Mouse (Mus musculus) T-helper 17 cell (primary cell): ENCODE measurements at regions not wholly inside any gene's neighbourhood (a gene's known extent, or its start where the extent isn't known, plus 50 kb on each side); places are given as distances from the start of the nearest gene placed in this dataset.

ENCODE experiments used
- in situ Hi-C, 2 experiments: fragments of 300-600 bp; cut with MboI, MseI; formaldehyde crosslinking; loops; 1 replicate in 1 of 2; 2 replicates in 1 of 2; pipeline ENCODE4 v1.15.1; 2025; ENCODE audit warnings: high pct_unique_total_duplicates in 2 of 2

DNA sequence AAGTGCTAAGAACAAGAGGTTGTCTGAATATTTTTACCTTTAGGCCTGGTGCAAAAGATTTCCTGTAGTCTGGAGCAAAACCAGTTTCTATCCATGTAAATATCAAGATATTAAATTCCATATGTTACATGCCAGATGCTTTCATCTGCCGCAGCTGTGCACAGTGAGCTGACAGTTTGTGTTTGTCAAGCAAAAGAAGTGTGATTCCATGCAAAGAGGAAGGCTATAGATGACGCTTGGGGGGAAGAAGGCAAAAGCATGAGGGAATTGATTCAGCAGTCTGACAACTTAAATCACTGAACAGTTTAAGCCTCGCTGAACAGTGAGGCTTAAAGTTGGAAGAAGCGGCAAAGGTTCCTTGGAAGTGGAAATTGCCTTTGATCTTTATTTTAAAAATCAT, 109.2 kb upstream of the Pappa start:
- in situ Hi-C loops = loop anchor here in 1 of 2 experiments (5.0 kb wide), 1 partner anchor 52 kb away; no protein-coding TSS in a partner anchor

DNA sequence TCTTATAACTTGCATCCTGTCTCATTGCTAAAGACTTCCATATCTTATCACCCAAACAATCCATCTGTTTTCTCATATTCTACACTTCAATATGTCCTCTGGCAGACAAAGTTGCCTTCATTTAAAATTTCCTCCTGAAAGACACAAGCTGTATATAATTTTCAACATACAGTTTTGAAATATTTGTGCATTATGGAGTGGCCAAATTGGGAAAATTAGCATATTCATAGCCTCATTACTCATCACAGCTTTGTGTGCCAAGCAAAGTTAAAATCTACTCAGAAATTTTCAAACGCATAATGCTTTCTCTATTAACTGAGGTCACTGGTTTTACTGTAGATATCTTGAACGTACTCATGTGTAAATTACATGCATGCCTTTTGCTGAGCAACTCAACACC, 104.5 kb upstream of the Pappa start:
- in situ Hi-C loops = no loop called here

DNA sequence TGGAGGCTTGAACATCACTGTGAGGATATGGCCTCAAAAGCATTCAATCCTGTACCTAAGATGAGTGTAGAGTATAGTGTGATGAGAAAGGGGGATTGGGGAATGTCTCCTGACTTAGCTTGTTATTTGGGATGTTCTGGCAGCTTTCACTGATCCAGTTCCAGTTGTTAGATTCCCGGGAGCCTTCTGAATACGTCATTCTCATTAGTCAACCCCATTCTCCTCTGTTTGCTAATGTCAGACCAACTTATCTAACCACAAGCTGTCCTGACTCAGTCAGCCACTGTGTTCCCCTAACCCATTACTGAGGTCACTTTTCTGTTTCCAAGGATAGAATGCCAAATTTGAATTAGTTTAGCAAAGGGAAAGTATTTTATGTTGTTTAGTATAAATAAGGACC, 70.6 kb upstream of the Pappa start:
- in situ Hi-C loops = no loop called here
